Mouse (Mus musculus): ENCODE data around the gene Methig1.
"Not testable (repeated sequence)": the region's sequence is repeated elsewhere in the genome, so short reads cannot be mapped to it uniquely, and the experiment has no call there.

Methig1 gene

GRCm38 (mm10) chr15:100395561-100395960 is 42.6 kb downstream of the Methig1 start:
- in situ Hi-C loops (cut with MboI, MseI) = no loop called here

GRCm38 (mm10) chr15:100400592-100401250 is 47.8 kb downstream of the Methig1 start:
- in situ Hi-C loops (cut with MboI, MseI) = no loop called here

GRCm38 (mm10) chr15:100401811-100402210 is 48.9 kb downstream of the Methig1 start:
- in situ Hi-C loops (cut with MboI, MseI) = no loop called here

GRCm38 (mm10) chr15:100402347-100402746 is 49.4 kb downstream of the Methig1 start:
- in situ Hi-C loops (cut with MboI, MseI) = no loop called here

- in situ Hi-C loops (cut with MboI, MseI) = no loop called here
Observed at GRCm38 (mm10) chr15:100402798-100403197, 49.8 kb downstream of the Methig1 start.

- in situ Hi-C loops (cut with MboI, MseI) = no loop called here
Observed at GRCm38 (mm10) chr15:100403318-100404000, 50.5 kb downstream of the Methig1 start.

GRCm38 (mm10) chr15:100406088-100406487 is 53.1 kb downstream of the Methig1 start:
- in situ Hi-C loops (cut with MboI, MseI) = no loop called here

GRCm38 (mm10) chr15:100410918-100411672 is 58.1 kb downstream of the Methig1 start:
- in situ Hi-C loops (cut with MboI, MseI) = loop anchor here (5.0 kb wide), 1 partner anchor 41 kb away; no protein-coding TSS in a partner anchor

- in situ Hi-C loops (cut with MboI, MseI) = loop anchor here (5.0 kb wide), 1 partner anchor 41 kb away; no protein-coding TSS in a partner anchor
Observed at GRCm38 (mm10) chr15:100411731-100412130, 58.8 kb downstream of the Methig1 start.

GRCm38 (mm10) chr15:100413306-100413705 is 60.4 kb downstream of the Methig1 start:
- in situ Hi-C loops (cut with MboI, MseI) = loop anchor here (5.0 kb wide), 1 partner anchor 39 kb away; no protein-coding TSS in a partner anchor

- in situ Hi-C loops (cut with MboI, MseI) = loop anchor here (5.0 kb wide), 1 partner anchor 38 kb away; no protein-coding TSS in a partner anchor
Observed at GRCm38 (mm10) chr15:100414011-100414410, 61.1 kb downstream of the Methig1 start.

GRCm38 (mm10) chr15:100414942-100415341 is 62.0 kb downstream of the Methig1 start:
- in situ Hi-C loops (cut with MboI, MseI) = loop anchor here (5.0 kb wide), 1 partner anchor 37 kb away; no protein-coding TSS in a partner anchor

- in situ Hi-C loops (cut with MboI, MseI) = no loop called here
Observed at GRCm38 (mm10) chr15:100415684-100416083, 62.7 kb downstream of the Methig1 start.

GRCm38 (mm10) chr15:100417854-100418450 is 65.0 kb downstream of the Methig1 start:
- in situ Hi-C loops (cut with MboI, MseI) = no loop called here

GRCm38 (mm10) chr15:100419311-100419710 is 66.4 kb downstream of the Methig1 start:
- in situ Hi-C loops (cut with MboI, MseI) = no loop called here

GRCm38 (mm10) chr15:100419901-100420745 is 67.2 kb downstream of the Methig1 start:
- in situ Hi-C loops (cut with MboI, MseI) = no loop called here

GRCm38 (mm10) chr15:100421059-100421757 is 68.3 kb downstream of the Methig1 start:
- in situ Hi-C loops (cut with MboI, MseI) = no loop called here

GRCm38 (mm10) chr15:100421758-100422197 is 68.8 kb downstream of the Methig1 start, which contains the start of gene Gm5475:
Gm5475 (plus strand) TSS chr15:100422147.
- in situ Hi-C loops (cut with MboI, MseI) = not testable (repeated sequence)

GRCm38 (mm10) chr15:100422476-100422875 is 69.5 kb downstream of the Methig1 start:
- in situ Hi-C loops (cut with MboI, MseI) = no loop called here

All from T-helper 2 cell (primary cell).